Mouse (Mus musculus) neural tube, embryonic 12.5 days (tissue): ENCODE measurements around the gene Sco2. TPM values are rescaled to one million over a fixed set of nuclear protein-coding genes. Genes with fewer than 3 reads are reported as not detected.

ENCODE experiments used
- ATAC-seq: fragments of 200-750 bp; cut with Nextera tagmentation; 2 replicates; pipeline ENCODE4 v1.8.0; 2017; ENCODE audit warnings: low read depth, mild to moderate bottlenecking, moderate TSS enrichment, moderate library complexity; ENCODE audit not compliant: low FRiP score
- H3K27ac ChIP-seq: fragments of 300-500 bp; sonication (generic); 2 replicates; pipeline ENCODE4 v1.5.1; 2016
- H3K27me3 ChIP-seq: fragments of 300-500 bp; sonication (generic); replicated peaks from 2 replicates; pipeline ENCODE4 v1.6.1; 2016; ENCODE audit warnings: mild to moderate bottlenecking
- H3K36me3 ChIP-seq: fragments of 300-500 bp; sonication (generic); 2 replicates; pipeline ENCODE4 v1.6.1; 2016; ENCODE audit warnings: mild to moderate bottlenecking
- H3K4me1 ChIP-seq: fragments of 300-500 bp; sonication (generic); 2 replicates; pipeline ENCODE4 v1.6.1; 2016
- H3K4me2 ChIP-seq: fragments of 300-500 bp; sonication (generic); replicated peaks from 2 replicates; pipeline ENCODE4 v1.6.1; 2016; ENCODE audit warnings: mild to moderate bottlenecking
- H3K4me3 ChIP-seq: fragments of 300-500 bp; sonication (generic); 2 replicates; pipeline ENCODE4 v1.5.1; 2016
- H3K9ac ChIP-seq: fragments of 300-500 bp; sonication (generic); 2 replicates; pipeline ENCODE4 v1.6.1; 2016; ENCODE audit warnings: mild to moderate bottlenecking
- H3K9me3 ChIP-seq: fragments of 300-500 bp; sonication (generic); 2 replicates; pipeline ENCODE4 v1.6.1; 2016; ENCODE audit warnings: mild to moderate bottlenecking
- WGBS: fragments of 180-500 bp; shearing (Covaris S2); methylation state at CpG from one replicate; pipeline ENCODE4 v1.1.7; 2016; 5-methylcytosine and 5-hydroxymethylcytosine counted together
- polyA plus RNA-seq: library from polyadenylated mRNA; unstranded; fragments of >200 nt; fragmentation: Nextera tagmentation; extraction: Ambion mirVana; gene quantifications from 2 replicates; pipeline ENCODE4 v1.2.1, GENCODE M21; 2016

Sco2 gene
- polyA plus RNA-seq, 1 experiment from 2014 or later = 8.8 TPM

- ATAC-seq = no peak
- no peaks in the 10 kb centered on the region for H3K4me1 ChIP-seq
- no peak overlapping the region for H3K27ac ChIP-seq
- no peak overlapping the region for H3K9ac ChIP-seq
- H3K4me3 ChIP-seq = no peak overlapping the region
- H3K9me3 ChIP-seq = no peaks in the 10 kb centered on the region
- no peaks in the 10 kb centered on the region for H3K36me3 ChIP-seq
- no peaks in the 10 kb centered on the region for H3K27me3 ChIP-seq
- no peak overlapping the region for H3K4me2 ChIP-seq
- WGBS = 85% methylated on average over 3 of the region's 3 CpGs
Measured at GRCm38 (mm10) chr15:89340136-89340535, 33.5 kb downstream of the Sco2 start.

DNA sequence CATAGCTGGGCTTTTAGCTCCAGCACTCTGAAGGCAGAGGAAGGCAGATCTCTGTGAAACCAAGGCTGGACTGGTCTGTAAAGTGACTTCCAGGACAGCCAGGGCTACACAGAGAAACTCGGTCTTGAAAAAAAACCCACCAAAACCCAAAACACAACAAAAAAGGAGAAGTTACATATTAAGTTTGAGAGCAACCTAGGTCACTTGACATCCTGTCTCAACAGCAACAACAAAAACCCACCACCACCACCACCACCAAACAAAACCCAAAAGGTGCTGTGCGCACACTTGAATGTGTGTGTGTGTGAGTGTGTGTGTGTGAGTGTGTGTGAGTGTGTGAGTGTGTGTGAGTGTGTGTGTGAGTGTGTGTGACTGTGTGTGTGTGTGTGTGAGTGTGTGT lies 34.0 kb downstream of the Sco2 start:
- Histone ChIP-seq H3K36me3 (no peaks in the 10 kb centered on the region), H3K4me2 (no peak overlapping the region), H3K4me1 (no peaks in the 10 kb centered on the region), H3K4me3 (no peak overlapping the region), H3K27me3 (no peaks in the 10 kb centered on the region), H3K9ac (no peak overlapping the region), H3K9me3 (no peaks in the 10 kb centered on the region), H3K27ac (no peak overlapping the region)
- WGBS = 84% methylated on average over 2 of the region's 2 CpGs
- no peak for ATAC-seq

DNA sequence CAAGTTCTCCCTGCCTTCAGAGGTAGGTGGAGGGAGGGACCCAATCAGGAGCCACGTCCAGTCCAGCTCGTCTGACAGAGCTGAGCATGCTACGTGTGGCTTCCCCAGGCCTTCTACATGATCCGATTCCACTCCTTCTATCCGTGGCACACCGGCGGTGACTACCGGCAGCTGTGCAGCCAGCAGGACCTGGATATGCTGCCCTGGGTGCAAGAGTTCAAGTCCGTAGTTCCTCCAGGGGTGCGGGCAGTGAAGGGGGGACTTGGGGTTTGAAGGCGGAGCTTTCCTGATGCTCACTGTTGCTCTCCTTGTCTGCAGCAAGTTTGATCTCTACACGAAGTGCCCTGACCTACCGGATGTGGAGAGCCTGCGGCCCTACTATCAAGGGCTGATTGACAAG lies 37.2 kb downstream of the Sco2 start:
- Histone ChIP-seq H3K9me3 (no peaks in the 10 kb centered on the region), H3K9ac (no peak overlapping the region), H3K27ac (no peak overlapping the region), H3K4me2 (no peak overlapping the region), H3K27me3 (no peaks in the 10 kb centered on the region), H3K4me1 (no peaks in the 10 kb centered on the region), H3K4me3 (no peak overlapping the region), H3K36me3 (no peaks in the 10 kb centered on the region)
- 89% methylated on average over 14 of the region's 14 CpGs for WGBS
- ATAC-seq = no peak

GRCm38 (mm10) chr15:89334774-89335537 lies 38.7 kb downstream of the Sco2 start:
- WGBS = 87% methylated on average over 17 of the region's 17 CpGs
- Histone ChIP-seq H3K27ac (no peak overlapping the region), H3K4me2 (no peak overlapping the region), H3K4me1 (no peaks in the 10 kb centered on the region), H3K9me3 (no peaks in the 10 kb centered on the region), H3K4me3 (no peak overlapping the region), H3K36me3 (no peaks in the 10 kb centered on the region), H3K27me3 (no peaks in the 10 kb centered on the region), H3K9ac (no peak overlapping the region)
- no peak for ATAC-seq

DNA sequence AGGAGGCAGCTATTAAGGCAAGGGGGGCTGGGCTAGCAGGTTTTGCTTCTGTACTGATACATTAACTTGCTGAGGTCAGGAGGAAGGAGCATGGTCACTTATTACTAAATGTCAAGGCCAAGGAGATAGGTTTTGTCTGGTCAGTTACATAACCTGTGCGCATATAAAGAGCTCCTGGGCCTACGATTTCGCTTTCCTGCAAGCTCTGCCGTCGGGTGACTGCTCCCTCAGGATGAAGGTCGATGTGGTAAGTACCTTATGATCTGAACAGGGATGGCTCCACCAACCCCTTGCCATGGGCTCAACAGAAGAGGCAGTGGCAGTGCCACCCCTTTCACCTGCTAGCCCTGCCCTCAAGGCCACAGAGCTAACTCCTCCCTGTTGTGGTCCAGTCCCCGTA lies 39.4 kb downstream of the Sco2 start, which contains the start of gene Miox:
Gene Miox (plus strand): TSS at position 128 of the 400 bp plus-strand sequence.
- Histone ChIP-seq H3K4me3 (no peak within 1 kb of the TSS), H3K36me3 (no peaks in the 10 kb centered on the region), H3K27me3 (no peaks in the 10 kb centered on the region), H3K9me3 (no peaks in the 10 kb centered on the region), H3K9ac (no peak within 1 kb of the TSS), H3K4me1 (no peaks in the 10 kb centered on the region), H3K4me2 (no peak within 1 kb of the TSS), H3K27ac (no peak within 1 kb of the TSS)
- no peak for ATAC-seq
- WGBS = 91% methylated on average over 7 of the region's 7 CpGs

DNA sequence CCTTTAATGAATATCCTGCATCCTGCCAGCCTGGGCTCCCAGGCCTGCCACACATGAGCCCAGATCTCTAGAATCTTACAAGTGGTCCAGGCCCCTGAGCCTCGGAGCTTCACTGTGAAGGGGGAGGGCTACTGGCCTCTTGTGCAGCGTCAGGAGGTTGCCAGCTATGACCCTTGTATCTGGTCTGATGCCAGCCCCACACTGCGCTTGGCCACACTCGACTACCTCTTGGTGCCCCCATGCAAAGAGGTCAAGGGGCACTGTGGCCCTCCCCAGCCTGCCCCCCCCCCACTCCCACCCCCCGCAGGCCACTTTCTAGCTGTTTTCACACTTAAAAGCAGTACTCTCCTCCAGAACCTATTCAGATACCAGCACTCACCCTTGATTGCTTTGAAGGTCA lies 47.2 kb downstream of the Sco2 start:
- no peak overlapping the region for H3K4me2 ChIP-seq
- H3K4me3 ChIP-seq = no peak overlapping the region
- no peaks in the 10 kb centered on the region for H3K9me3 ChIP-seq
- no peaks in the 10 kb centered on the region for H3K36me3 ChIP-seq
- H3K9ac ChIP-seq = no peak overlapping the region
- H3K27ac ChIP-seq = no peak overlapping the region
- WGBS = 74% methylated on average over 5 of the region's 5 CpGs
- no peak for ATAC-seq
- H3K27me3 ChIP-seq = peaks cover 15% of the 10 kb centered on the region
- H3K4me1 ChIP-seq = peaks cover 4% of the 10 kb centered on the region; the same call in 1 of the 2 replicates

DNA sequence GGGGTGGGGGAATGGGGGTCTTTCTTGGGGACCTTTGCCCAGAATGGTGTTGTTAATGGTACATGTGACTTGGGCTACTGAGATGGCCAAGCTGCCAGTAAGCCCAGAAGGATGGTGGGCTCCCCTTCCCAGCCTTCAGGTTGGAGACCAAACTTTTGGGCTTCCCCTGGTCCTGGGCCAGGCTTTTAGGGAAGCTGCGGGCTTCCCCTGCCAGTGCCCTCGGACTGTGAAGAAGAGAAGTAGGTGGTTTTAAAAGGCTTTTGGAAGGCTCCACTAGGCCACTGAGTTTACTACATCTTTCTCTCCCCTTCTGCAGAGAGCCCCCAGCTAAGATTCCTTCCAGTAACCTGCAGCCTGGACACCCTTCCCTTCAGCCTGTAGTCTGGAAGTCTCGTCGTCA lies 50.0 kb downstream of the Sco2 start:
- Histone ChIP-seq H3K9me3 (no peaks in the 10 kb centered on the region), H3K27me3 (peaks cover 15% of the 10 kb centered on the region), H3K4me2 (no peak overlapping the region), H3K4me1 (peaks cover 4% of the 10 kb centered on the region; the same call in 1 of the 2 replicates), H3K36me3 (no peaks in the 10 kb centered on the region), H3K27ac (no peak overlapping the region), H3K4me3 (no peak overlapping the region), H3K9ac (no peak overlapping the region)
- ATAC-seq = no peak
- 91% methylated on average over 4 of the region's 4 CpGs for WGBS

GRCm38 (mm10) chr15:89322670-89323522 lies 50.8 kb downstream of the Sco2 start, which contains the start of gene Adm2:
Gene Adm2 (plus strand): TSS chr15:89322720.
- no peak for ATAC-seq
- 8% methylated on average over 26 of the region's 26 CpGs for WGBS
- H3K4me3 ChIP-seq = no peak within 1 kb of the TSS; the same call in 1 of the 2 replicates
- H3K27me3 ChIP-seq = peaks cover 15% of the 10 kb centered on the region
- no peaks in the 10 kb centered on the region for H3K36me3 ChIP-seq
- peaks cover 4% of the 10 kb centered on the region; the same call in 1 of the 2 replicates for H3K4me1 ChIP-seq
- H3K4me2 ChIP-seq = peak within 1 kb of the TSS; percentile 42
- H3K9ac ChIP-seq = no peak within 1 kb of the TSS
- no peak within 1 kb of the TSS for H3K27ac ChIP-seq
- no peaks in the 10 kb centered on the region for H3K9me3 ChIP-seq

Other genes starting within 250 kb of the Sco2 start
- gene Hdac10, start 245.1 kb downstream of the Sco2 start, polyA plus RNA-seq = 23.6 and 25.1 TPM in 2 replicates
- 11.7 and 13.4 TPM in 2 replicates for gene Mapk12, start 233.1 kb downstream of the Sco2 start, polyA plus RNA-seq
- gene Mapk11, start 224.2 kb downstream of the Sco2 start, polyA plus RNA-seq = 45.7 and 46.6 TPM in 2 replicates
- 123 and 126 TPM in 2 replicates for gene Plxnb2, start 193.1 kb downstream of the Sco2 start, polyA plus RNA-seq
- gene Dennd6b, start 177.3 kb downstream of the Sco2 start, polyA plus RNA-seq = 55.5 and 62.6 TPM in 2 replicates
- gene Ppp6r2, start 162.3 kb downstream of the Sco2 start, polyA plus RNA-seq = 56.9 and 69.7 TPM in 2 replicates
- 88.9 and 90.5 TPM in 2 replicates for gene Sbf1, start 58.5 kb downstream of the Sco2 start, polyA plus RNA-seq
- gene Adm2, start 51.1 kb downstream of the Sco2 start, polyA plus RNA-seq = not detected in 2 replicates
- gene Miox, start 39.4 kb downstream of the Sco2 start, polyA plus RNA-seq = not detected in 2 replicates
- gene Lmf2, start 18.2 kb downstream of the Sco2 start, polyA plus RNA-seq = 38.8 and 42.2 TPM in 2 replicates
- gene Ncaph2, start 18.1 kb downstream of the Sco2 start, polyA plus RNA-seq = 133 and 139 TPM in 2 replicates
- 1.6 and 1.7 TPM in 2 replicates for gene Tymp, start 3.2 kb upstream of the Sco2 start, polyA plus RNA-seq
- gene Odf3b, start 5.4 kb upstream of the Sco2 start, polyA plus RNA-seq = 0.30 and 0.54 TPM in 2 replicates
- gene Klhdc7b, start 11.1 kb upstream of the Sco2 start, polyA plus RNA-seq = not detected in 2 replicates
- not detected in 2 replicates for gene Syce3, start 36.7 kb upstream of the Sco2 start, polyA plus RNA-seq
- 0.85 and 1.4 TPM in 2 replicates for gene Cpt1b, start 52.0 kb upstream of the Sco2 start, polyA plus RNA-seq
- gene C730034F03Rik, start 55.7 kb upstream of the Sco2 start, polyA plus RNA-seq = 5.2 and 5.3 TPM in 2 replicates
- not detected in 2 replicates for gene Gm44502, start 55.9 kb upstream of the Sco2 start, polyA plus RNA-seq
- 79.3 and 80.1 TPM in 2 replicates for gene Chkb, start 56.1 kb upstream of the Sco2 start, polyA plus RNA-seq
- gene Mapk8ip2, start 80.1 kb upstream of the Sco2 start, polyA plus RNA-seq = 61.7 and 62.5 TPM in 2 replicates
- gene Arsa, start 103.6 kb upstream of the Sco2 start, polyA plus RNA-seq = 15.4 and 15.6 TPM in 2 replicates
- 4.8 and 7.1 TPM in 2 replicates for gene Shank3, start 125.8 kb upstream of the Sco2 start, polyA plus RNA-seq
- 1.0 TPM in 2 replicates for gene Acr, start 194.5 kb upstream of the Sco2 start, polyA plus RNA-seq
- 74.7 and 82.9 TPM in 2 replicates for gene Rabl2, start 218.1 kb upstream of the Sco2 start, polyA plus RNA-seq